Mouse (Mus musculus) E14TG2a.4 (cell line): ENCODE results near the gene Med12l.

Experiments used
- CTCF ChIP-seq: conservative IDR thresholded peaks from 2 replicates; pipeline ENCODE4 v1.5.1; 2014; ENCODE audit warnings: low read length
- NANOG ChIP-seq: IDR thresholded peaks from 2 replicates; pipeline ENCODE4 v1.6.1; 2014; ENCODE audit warnings: borderline replicate concordance, low read length, mixed read lengths

DNA sequence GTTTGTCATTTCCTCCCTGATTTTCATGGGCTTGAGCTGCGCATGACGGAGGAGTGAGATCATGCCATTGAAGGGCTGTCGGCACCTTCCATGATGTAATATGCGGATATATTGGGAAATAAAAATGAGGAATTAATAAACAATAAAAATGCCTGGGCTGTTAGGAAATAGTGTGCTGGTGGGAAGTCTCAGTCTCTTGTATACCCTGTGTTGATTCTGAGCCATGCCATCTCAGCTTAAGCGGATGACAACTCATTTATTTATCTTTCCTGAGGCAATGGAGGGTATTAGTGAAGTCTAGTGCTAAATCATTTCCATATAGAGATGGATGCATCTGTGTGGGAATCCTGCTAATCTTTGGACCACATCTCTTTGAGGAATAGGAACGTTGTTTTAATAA lies 242.4 kb downstream of the Med12l start:
- TF ChIP-seq NANOG (no peak), CTCF (no peak)
